Mouse (Mus musculus) liver, postnatal 0 days (tissue): ENCODE data around the gene Cd59b. TPM values are rescaled to one million over a fixed set of nuclear protein-coding genes. Genes with fewer than 3 reads are reported as not detected.
"Not testable (repeated sequence)": the region's sequence is repeated elsewhere in the genome, so short reads cannot be mapped to it uniquely, and the experiment has no call there.

Source experiments
- ATAC-seq: fragments of 200-750 bp; cut with Nextera tagmentation; 2 replicates; pipeline ENCODE4 v1.8.0; 2017; ENCODE audit warnings: mild to moderate bottlenecking, moderate library complexity
- DNase-seq: peaks from one replicate; pipeline ENCODE4 v3.0.0-alpha.2; 2016
- H3K27ac ChIP-seq: fragments of 300-500 bp; sonication (generic); 2 replicates; pipeline ENCODE4 v1.5.1; 2014; ENCODE audit warnings: antibody characterized with exemption, moderate library complexity, mild to moderate bottlenecking, low read depth
- H3K27me3 ChIP-seq: fragments of 300-500 bp; sonication (generic); 2 replicates; pipeline ENCODE4 v1.6.1; 2014; ENCODE audit warnings: low read length, control low read depth, mixed read lengths; ENCODE audit not compliant: insufficient read depth
- H3K36me3 ChIP-seq: fragments of 300-500 bp; sonication (generic); replicated peaks from 2 replicates; pipeline ENCODE4 v1.6.1; 2014; ENCODE audit warnings: mild to moderate bottlenecking, control low read depth, low read length, moderate library complexity, mixed read lengths; ENCODE audit not compliant: insufficient read depth
- H3K4me1 ChIP-seq: fragments of 300-500 bp; sonication (generic); 2 replicates; pipeline ENCODE4 v1.6.1; 2014; ENCODE audit warnings: antibody characterized with exemption, mild to moderate bottlenecking, control low read depth; ENCODE audit not compliant: insufficient read depth
- H3K4me2 ChIP-seq: fragments of 300-500 bp; sonication (generic); 2 replicates; pipeline ENCODE4 v1.6.1; 2014; ENCODE audit warnings: low read depth, mild to moderate bottlenecking, low read length, moderate library complexity, mixed read lengths
- H3K4me3 ChIP-seq: fragments of 300-500 bp; sonication (generic); 2 replicates; pipeline ENCODE4 v1.5.1; 2014; ENCODE audit warnings: low read depth, low read length
- H3K9ac ChIP-seq: fragments of 300-500 bp; sonication (generic); replicated peaks from 2 replicates; pipeline ENCODE4 v1.6.1; 2014; ENCODE audit warnings: mild to moderate bottlenecking, moderate library complexity
- H3K9me3 ChIP-seq: fragments of 300-500 bp; sonication (generic); 2 replicates; pipeline ENCODE4 v1.6.1; 2016; ENCODE audit warnings: mild to moderate bottlenecking, control low read depth, low read length, mixed read lengths
- CTCF ChIP-seq: sonication (generic); IDR thresholded peaks from 2 replicates; pipeline ENCODE4 v1.5.1; 2016; ENCODE audit warnings: antibody characterized with exemption, low read depth
- EP300 ChIP-seq: IDR thresholded peaks from 2 replicates; pipeline ENCODE4 v1.6.1; 2016; ENCODE audit warnings: antibody characterized with exemption, low read depth, mild to moderate bottlenecking
- WGBS: fragments of 180-500 bp; shearing (Covaris S2); extraction: QIAGEN DNeasy Blood & Tissue Kit; methylation state at CpG from one replicate; pipeline ENCODE4 v1.1.7; 2014; ENCODE audit not compliant: insufficient replicate concordance; 5-methylcytosine and 5-hydroxymethylcytosine counted together
- polyA plus RNA-seq: library from polyadenylated mRNA; unstranded; fragments of >200 nt; fragmentation: Nextera tagmentation; extraction: Ambion mirVana; gene quantifications from 2 replicates; pipeline ENCODE4 v1.2.1, GENCODE M21; 2015

Gene Cd59b
- polyA plus RNA-seq, 1 experiment from 2014 or later, result 4.4 TPM

GRCm38 (mm10) chr2:104082474-104082873 is 12.8 kb downstream of the Cd59b start:
- H3K9ac ChIP-seq, result no peak overlapping the region
- H3K4me1 ChIP-seq, result peaks cover 10% of the 10 kb centered on the region; the same call in 1 of the 2 replicates
- no peak overlapping the region for H3K27ac ChIP-seq
- H3K4me2 ChIP-seq, result no peak overlapping the region
- ATAC-seq, result no peak
- H3K4me3 ChIP-seq, result no peak overlapping the region
- no peaks in the 10 kb centered on the region for H3K27me3 ChIP-seq
- no peaks in the 10 kb centered on the region for H3K9me3 ChIP-seq
- H3K36me3 ChIP-seq, result no peaks in the 10 kb centered on the region
- DNase-seq, result peak; percentile 6
- TF ChIP-seq CTCF (no peak), EP300 (no peak)

DNA sequence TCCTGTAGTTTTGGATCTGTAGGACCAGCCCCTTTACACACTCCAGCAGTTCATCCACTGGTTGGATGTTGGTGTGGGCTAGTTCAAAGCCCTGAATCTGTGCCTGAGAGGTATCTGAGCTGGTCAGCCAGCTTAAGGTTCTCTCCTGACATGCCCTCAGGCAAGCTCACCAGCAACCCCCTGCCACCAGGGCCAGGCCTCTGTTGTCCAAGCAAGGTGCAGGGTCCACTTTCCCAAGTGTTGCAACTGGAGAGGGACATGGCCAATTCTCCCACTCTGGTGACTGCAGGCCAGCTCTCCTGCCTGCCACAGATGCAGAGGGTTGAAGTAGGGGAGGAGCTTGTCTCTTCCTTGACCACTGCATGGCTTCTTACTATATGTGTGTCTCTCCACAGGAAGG is 14.4 kb downstream of the Cd59b start:
- peak; percentile 50 for DNase-seq
- H3K9ac ChIP-seq, H3K9me3 ChIP-seq, H3K4me3 ChIP-seq, H3K36me3 ChIP-seq, H3K4me1 ChIP-seq, H3K27me3 ChIP-seq, H3K4me2 ChIP-seq: not testable (repeated sequence)
- peak; percentile 90 for ATAC-seq
- H3K27ac ChIP-seq, result 0 out of 2 replicates have a peak overlapping the region, but pooled peaks have one; percentile 22

- H3K9ac ChIP-seq, H3K9me3 ChIP-seq, H3K27me3 ChIP-seq, H3K4me1 ChIP-seq, H3K36me3 ChIP-seq, H3K4me2 ChIP-seq, H3K4me3 ChIP-seq: not testable (repeated sequence)
- H3K27ac ChIP-seq, result peak overlapping the region; percentile 11; the same call in 1 of the 2 replicates
- WGBS, result 38% methylated on average over 1 of the region's 1 CpGs
- DNase-seq, result peak; percentile 8
- peak; percentile 54 for ATAC-seq
- 0 out of 2 replicates have a peak, but pooled peaks have one; percentile 10 for TF ChIP-seq EP300
These were observed 17.9 kb downstream of the Cd59b start for GRCm38 (mm10) chr2:104087562-104087961.

DNA sequence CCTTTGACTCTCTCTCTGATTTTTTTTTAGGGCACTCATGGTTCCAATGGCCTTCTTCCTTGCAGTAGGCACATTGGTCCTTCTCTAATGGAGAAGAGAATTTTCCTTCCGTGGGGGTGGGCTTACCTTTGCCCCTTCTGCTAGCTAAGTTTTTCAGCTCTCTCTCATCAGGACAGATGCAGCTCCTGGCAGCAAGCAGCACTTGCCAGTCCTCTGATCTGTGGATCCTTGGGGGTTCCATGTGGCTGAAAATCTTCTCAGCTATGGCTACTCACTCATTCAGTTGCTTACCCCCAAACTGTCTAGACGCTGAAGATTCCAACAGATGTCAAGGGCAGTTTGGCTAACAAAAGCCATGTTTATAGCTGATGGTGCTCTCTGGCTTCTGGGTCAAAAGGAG is 23.7 kb downstream of the Cd59b start:
- DNase-seq, result peak; percentile 4
- ATAC-seq, result no peak
- H3K36me3 ChIP-seq, result no peaks in the 10 kb centered on the region
- H3K9ac ChIP-seq, result no peak overlapping the region
- H3K4me2 ChIP-seq, result no peak overlapping the region
- no peaks in the 10 kb centered on the region for H3K9me3 ChIP-seq
- no peak for TF ChIP-seq CTCF
- TF ChIP-seq EP300, result no peak
- H3K27me3 ChIP-seq, result no peaks in the 10 kb centered on the region
- H3K4me1 ChIP-seq, result peaks cover 10% of the 10 kb centered on the region; the same call in 1 of the 2 replicates
- H3K4me3 ChIP-seq, result no peak overlapping the region
- 67% methylated on average over 2 of the region's 2 CpGs for WGBS
- no peak overlapping the region for H3K27ac ChIP-seq

GRCm38 (mm10) chr2:104095741-104096213 is 26.1 kb downstream of the Cd59b start, which contains the start of gene Cd59a:
Gene Cd59a (plus strand): TSS chr2:104095801.
- no peaks in the 10 kb centered on the region for H3K36me3 ChIP-seq
- H3K9me3 ChIP-seq, result no peaks in the 10 kb centered on the region
- peak within 1 kb of the TSS; percentile 60 for H3K4me3 ChIP-seq
- DNase-seq (peak; percentile 95), ATAC-seq (peak; percentile 89)
- peak within 1 kb of the TSS; percentile 92 for H3K27ac ChIP-seq
- TF ChIP-seq EP300, result no peak
- no peak for TF ChIP-seq CTCF
- peaks cover 29% of the 10 kb centered on the region for H3K4me1 ChIP-seq
- WGBS, result 8% methylated on average over 15 of the region's 15 CpGs
- peak within 1 kb of the TSS; percentile 70 for H3K4me2 ChIP-seq
- peak within 1 kb of the TSS; percentile 80 for H3K9ac ChIP-seq
- no peaks in the 10 kb centered on the region for H3K27me3 ChIP-seq

DNA sequence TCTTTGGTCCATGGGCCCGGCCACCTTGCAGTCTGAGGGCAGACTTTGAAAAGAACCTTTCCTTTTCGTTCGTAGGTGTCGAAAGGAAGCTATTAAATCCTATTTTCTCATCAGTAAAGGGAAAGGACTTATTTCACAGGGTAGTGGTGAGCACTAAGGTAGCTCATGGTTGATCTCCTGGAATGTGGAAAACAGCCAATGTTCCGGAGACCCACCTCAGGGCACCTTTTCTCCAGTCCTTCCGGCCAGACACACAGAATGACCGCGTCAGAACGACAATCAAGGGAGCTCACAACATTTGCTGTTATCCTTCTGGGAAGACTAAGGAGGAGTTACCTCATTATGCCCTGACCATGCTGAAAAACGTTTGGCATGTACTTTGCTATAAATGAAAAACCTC is 26.6 kb downstream of the Cd59b start:
- ATAC-seq, result peak; percentile 1; the same call in 1 of the 2 replicates
- Histone ChIP-seq H3K4me2 (peak overlapping the region; percentile 70), H3K9me3 (no peaks in the 10 kb centered on the region), H3K36me3 (no peaks in the 10 kb centered on the region), H3K4me3 (peak overlapping the region; percentile 60), H3K27me3 (no peaks in the 10 kb centered on the region), H3K9ac (peak overlapping the region; percentile 80), H3K27ac (peak overlapping the region; percentile 92), H3K4me1 (peaks cover 30% of the 10 kb centered on the region)
- no peak for DNase-seq
- WGBS, result 32% methylated on average over 10 of the region's 10 CpGs
- TF ChIP-seq EP300 (no peak), CTCF (no peak)

DNA sequence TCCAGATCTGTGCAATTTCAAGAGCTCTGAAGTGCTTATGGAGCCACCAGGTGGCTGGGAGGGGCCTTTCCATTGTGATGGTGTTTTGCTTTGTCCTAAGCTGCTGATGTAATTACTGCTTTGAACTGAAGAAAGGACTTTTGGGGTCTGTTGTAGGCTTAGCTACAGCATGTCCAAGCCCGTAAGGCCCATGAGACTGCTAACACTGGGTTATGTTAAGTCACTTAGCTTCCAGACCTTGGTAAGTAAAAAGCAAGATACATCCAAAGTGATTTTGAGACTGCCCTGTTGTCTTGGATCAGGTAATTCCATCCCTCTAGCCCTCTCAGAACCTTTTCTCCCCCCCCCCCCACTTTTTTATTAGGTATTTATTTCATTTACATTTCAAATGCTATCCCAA is 27.1 kb downstream of the Cd59b start:
- Histone ChIP-seq H3K4me3 (peak overlapping the region; percentile 60), H3K4me1 (peaks cover 28% of the 10 kb centered on the region), H3K27ac (peak overlapping the region; percentile 92), H3K4me2 (peak overlapping the region; percentile 70), H3K9ac (peak overlapping the region; percentile 80)
- H3K9me3 ChIP-seq, ATAC-seq, H3K36me3 ChIP-seq, H3K27me3 ChIP-seq: not testable (repeated sequence)
- peak; percentile 36 for TF ChIP-seq CTCF
- DNase-seq, result peak; percentile 13
- WGBS, result 67% methylated on average over 1 of the region's 1 CpGs

GRCm38 (mm10) chr2:104097396-104097795 is 27.7 kb downstream of the Cd59b start:
- H3K4me2 ChIP-seq, result peak overlapping the region; percentile 70
- H3K4me3 ChIP-seq, result peak overlapping the region; percentile 60
- H3K9me3 ChIP-seq, ATAC-seq, H3K36me3 ChIP-seq, H3K27me3 ChIP-seq: not testable (repeated sequence)
- peaks cover 26% of the 10 kb centered on the region for H3K4me1 ChIP-seq
- peak overlapping the region; percentile 92 for H3K27ac ChIP-seq
- DNase-seq, result peak; percentile 9
- H3K9ac ChIP-seq, result peak overlapping the region; percentile 80
- 82% methylated on average over 4 of the region's 4 CpGs for WGBS
